Mouse (Mus musculus): ENCODE data around the gene Col8a2.

Col8a2 gene

GRCm38 (mm10) chr4:126343451-126343850 is 56.9 kb downstream of the Col8a2 start:
- DNase-seq, result no peak

- DNase-seq, result no peak
These were observed 73.5 kb downstream of the Col8a2 start for GRCm38 (mm10) chr4:126360069-126360468.
